Mouse (Mus musculus) gastrocnemius, postnatal 36 days (tissue): Measurements from ENCODE around the gene Tbcc. TPM values are rescaled to one million over a fixed set of nuclear protein-coding genes. Genes with fewer than 3 reads are reported as not detected.
A peak's percentile ranks its signal among the peaks of the same experiment; 100 is the strongest.

ENCODE experiments used
- DNase-seq, 2 experiments: peaks; one replicate each; pipeline ENCODE4 v3.0.0; 2022
- intact Hi-C: fragments of 180-260 bp; cut with DNase I; formaldehyde crosslinking; loops from one replicate; pipeline ENCODE4 v1.15.1; 2025
- total RNA-seq, 2 experiments: library from RNA; stranded (reverse); gene quantifications; 2 replicates each; pipeline ENCODE4 v1.2.3; 2021

Gene Tbcc
- total RNA-seq, 2 experiments from 2014 or later = 7.4 to 8.5 TPM

DNA sequence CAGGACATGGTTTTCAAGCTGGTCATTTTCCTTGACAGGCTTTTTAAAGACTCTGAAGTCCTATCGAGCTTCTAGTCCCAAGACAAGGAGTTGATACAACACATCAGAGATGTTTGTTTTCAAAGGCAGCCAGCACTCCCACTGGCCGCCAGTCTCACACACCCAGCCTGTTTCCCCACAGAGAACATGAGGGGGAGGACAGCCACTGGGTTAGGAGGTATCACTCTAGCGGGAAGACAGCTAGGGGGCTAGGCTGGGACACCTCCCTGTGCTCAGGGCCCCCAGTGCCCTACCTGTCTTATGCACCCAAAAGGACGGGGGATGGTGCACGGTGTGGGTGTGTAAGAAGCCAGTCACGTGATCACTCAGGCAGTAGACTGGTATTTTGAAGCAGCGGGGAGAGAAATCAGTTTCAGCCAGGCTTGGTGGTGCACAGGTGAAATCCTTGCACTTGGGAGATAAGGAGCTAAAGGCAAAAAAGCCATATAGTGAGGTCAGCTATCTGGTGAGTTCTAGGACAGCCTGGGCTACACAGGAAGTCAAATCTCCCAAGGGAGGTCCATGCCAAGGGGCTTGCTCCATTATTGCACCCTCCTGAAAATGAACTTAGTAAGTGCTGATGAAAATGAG, 25.8 kb upstream of the Tbcc start:
- DNase-seq = no peak
- intact Hi-C loops = no loop called here

DNA sequence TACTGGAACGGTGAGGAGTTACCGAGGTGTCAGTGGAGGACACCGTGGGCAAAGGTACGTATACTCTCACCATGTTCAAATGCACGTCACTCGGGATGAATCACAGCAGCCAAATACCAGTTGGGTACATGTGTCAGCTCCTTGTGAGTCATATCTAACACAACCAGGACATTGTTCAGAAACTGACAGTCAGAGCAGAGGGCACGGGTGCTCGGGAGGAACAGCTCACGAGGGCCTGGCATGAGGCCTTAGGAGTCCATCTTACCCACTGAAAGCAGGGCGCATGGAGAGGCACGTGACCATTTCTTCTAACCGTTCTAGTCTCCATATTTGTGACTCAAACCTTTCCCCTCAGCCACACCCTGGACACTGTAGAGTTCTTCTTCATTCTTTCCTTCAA, 23.6 kb upstream of the Tbcc start:
- intact Hi-C loops = no loop called here
- no peak for DNase-seq

DNA sequence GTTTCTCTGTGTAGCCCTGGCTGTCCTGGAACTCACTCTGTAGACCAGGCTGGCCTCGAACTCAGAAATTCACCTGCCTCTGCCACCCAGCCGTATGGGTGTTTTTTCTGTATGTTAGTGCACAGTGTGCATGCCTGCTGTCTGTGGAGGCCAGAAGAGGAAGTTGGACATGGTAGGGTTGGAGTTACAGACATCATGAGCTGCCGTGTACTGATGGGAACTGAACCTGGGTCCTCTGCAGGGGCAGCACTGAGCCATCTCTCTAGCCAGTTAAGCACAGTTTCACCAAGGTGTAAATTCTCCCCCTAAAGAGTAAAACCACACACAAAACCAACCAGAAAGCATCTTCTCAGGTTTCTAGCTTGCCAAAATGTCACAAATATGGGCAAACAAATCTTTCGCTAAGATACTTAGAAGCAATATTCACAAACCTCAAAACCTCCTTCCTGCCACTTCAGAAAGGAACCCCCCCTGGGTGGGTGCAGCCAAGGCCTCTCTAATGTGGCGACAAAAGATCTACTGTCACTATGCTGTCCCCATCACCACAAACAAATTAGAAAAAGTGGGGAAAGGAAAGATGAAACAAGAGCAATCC, 20.2 kb upstream of the Tbcc start:
- DNase-seq = no peak
- intact Hi-C loops = no loop called here

DNA sequence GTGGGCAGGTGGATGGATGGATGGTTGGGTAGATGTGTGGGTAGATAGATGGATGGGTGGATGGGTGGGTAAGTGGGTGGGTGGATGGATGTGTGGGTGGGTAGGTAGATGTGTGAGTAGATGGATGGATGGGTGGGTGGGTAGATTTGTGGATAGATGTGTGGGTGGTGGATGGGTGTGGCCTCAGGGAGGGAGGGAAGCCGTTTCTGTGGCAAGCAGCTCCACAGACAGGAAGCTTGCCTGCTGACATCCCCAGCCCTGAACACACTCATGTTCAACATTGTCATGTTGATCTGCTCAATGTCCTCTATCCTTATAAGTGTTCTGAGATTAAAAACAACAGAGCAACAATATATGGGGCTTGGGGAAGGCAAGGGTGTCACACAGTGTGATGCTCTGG, 19.6 kb upstream of the Tbcc start:
- intact Hi-C loops = no loop called here
- DNase-seq = no peak

DNA sequence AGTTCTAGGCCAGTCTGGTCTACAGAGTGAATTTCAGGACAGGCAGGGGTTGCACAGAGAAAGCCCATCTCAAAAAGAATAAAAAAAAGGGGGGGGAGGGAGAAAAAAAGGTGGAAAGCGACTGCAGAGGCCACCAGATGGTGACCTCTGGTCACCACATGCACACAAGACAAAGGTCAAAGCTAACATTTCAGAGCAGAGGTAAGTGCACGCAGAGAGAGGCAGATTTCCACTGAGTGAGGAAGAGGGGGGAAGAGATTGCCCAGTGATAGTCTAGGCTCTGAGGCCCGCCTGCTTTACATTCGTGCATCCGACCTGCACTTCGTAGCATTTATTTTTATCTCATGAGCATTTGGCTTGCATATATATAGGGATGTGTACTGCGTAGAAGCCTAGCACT, 17.7 kb upstream of the Tbcc start:
- intact Hi-C loops = no loop called here

DNA sequence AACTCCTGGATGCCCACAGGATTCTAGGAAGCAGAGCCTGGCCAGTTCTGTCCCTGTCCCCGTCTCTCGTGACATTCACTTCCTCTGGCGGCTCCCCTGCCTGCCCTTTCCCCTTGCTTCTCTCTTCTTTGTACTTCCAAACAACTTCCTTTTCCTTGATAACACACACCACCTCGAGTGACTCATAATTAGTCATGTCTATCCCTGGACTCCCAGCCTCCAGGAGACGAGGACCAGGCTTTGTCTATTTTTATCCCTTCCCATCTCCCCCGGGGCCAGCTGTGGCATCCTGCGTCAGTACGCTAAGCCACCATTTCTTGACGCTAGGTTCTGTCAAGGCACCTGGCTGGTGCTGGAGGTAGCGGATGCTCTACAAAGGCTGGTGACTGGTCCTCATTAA, 16.4 kb upstream of the Tbcc start:
- intact Hi-C loops = no loop called here
- peak in 1 of 2 experiments; percentile 24 for DNase-seq

More for the DNA sequence above, 17.7 kb upstream of the Tbcc start:
- no peak for DNase-seq

GRCm38 (mm10) chr17:46875626-46876025, 14.9 kb upstream of the Tbcc start:
- no peak for DNase-seq
- intact Hi-C loops = no loop called here

DNA sequence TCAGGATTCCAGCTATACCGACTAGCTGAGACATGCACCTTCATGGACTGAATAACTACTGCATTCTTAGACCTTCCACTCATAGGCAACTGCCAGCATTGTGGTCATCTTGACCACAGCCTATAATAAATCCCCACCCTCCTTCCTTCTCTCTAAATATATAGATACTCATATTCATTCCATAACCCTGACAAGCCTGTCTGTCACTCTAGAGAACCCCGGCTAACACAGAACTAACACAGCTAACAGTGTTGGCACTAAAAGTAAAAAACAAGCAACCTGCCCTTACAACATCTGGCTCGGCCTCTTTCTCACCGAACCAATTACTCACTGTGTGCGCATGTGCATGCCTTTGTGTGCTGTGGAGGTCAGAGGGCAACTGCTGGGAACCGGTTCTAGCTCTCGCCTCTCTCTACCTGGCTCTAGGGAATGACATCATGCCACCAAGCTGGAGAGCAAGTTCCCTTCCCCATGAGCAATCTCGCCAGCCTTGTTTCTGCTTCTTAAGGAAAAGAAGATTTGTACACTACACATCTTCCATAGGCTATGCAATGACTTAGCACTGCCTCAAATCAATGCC, 14.0 kb upstream of the Tbcc start:
- DNase-seq = no peak
- intact Hi-C loops = no loop called here

DNA sequence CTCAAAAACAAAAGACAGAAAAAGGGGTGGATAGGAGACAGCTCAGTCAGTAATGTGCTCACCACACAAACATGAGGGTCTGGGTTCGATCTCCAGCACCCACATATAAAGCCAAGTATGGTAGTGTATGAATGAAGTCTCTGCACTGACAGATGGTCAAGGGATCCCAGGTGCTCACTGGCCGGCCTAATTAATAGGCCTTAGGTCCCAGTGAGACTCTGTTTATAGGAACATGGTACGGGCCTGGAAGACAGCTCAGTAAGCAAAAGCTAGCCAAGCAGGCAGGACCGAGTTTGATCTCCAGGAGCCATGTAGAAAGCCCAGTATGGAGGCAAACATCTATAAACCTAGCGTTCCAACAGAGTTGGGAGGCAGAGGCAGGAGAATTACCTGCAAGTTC, 13.4 kb upstream of the Tbcc start:
- intact Hi-C loops = no loop called here
- no peak for DNase-seq

DNA sequence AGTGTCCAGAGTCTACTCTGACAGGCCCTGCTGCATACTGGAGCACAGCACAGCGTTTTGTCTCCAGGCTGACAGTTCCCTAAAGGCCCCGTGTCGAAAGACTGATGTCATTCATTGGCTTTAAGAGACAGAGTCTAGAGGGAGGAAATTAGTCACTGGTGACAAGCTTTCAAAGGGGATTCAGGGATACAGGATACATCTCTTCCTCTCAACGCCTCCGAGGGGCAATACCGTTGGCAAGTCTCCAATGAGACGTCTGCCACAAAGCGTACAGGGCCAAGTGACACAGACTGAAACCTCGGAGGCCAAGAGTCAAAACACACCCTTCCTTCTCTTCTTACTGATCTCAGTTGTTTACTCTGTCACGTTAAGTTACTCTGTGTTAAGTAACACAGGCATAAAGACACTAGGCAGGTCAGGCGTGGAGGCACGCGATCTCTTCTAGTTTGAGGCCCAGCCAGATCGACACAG, 10.6 kb upstream of the Tbcc start:
- intact Hi-C loops = loop anchor here (5.0 kb wide), 1 partner anchor 58 kb away; no protein-coding TSS in a partner anchor
- peak; percentile 26 to 67 for DNase-seq

GRCm38 (mm10) chr17:46880322-46880721, 10.2 kb upstream of the Tbcc start:
- intact Hi-C loops = loop anchor here (5.0 kb wide), 1 partner anchor 58 kb away; no protein-coding TSS in a partner anchor
- DNase-seq = no peak

- DNase-seq = no peak
- intact Hi-C loops = loop anchor here (5.0 kb wide), 1 partner anchor 59 kb away; no protein-coding TSS in a partner anchor
Measured at GRCm38 (mm10) chr17:46881728-46882127, 8.8 kb upstream of the Tbcc start.

- no peak for DNase-seq
- intact Hi-C loops = loop anchor here (5.0 kb wide), 1 partner anchor 61 kb away; no protein-coding TSS in a partner anchor
Measured at GRCm38 (mm10) chr17:46883107-46883506, 7.4 kb upstream of the Tbcc start.

DNA sequence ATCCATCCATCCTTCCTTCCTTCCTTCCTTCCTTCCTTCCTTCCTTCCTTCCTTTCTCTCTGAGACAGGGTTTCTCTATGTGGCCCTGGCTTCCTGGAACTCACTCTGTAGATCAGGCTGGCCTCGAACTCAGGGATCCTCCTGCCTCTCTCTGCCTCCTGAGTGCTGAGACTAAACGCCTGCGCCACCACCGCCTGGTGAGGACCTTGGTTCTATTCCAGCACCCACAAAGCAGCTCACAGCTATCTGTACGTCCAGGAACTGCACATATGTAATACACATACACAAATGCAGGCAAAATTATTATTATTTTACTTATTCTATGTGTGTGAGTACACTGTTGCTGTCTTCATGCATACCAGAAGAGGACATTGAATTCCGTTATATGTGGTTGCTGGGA, 5.7 kb upstream of the Tbcc start:
- intact Hi-C loops = loop anchor here (5.0 kb wide), 2 partner anchors 62 to 102 kb away; partner anchors contain the start of gene Rpl7l1
- no peak for DNase-seq

GRCm38 (mm10) chr17:46885218-46885909, 5.1 kb upstream of the Tbcc start:
- DNase-seq = no peak
- intact Hi-C loops = loop anchor here (5.0 kb wide), 1 partner anchor 103 kb away; the partner anchor contains the start of gene Rpl7l1

- intact Hi-C loops = loop anchor here (2.0 to 5.0 kb wide), 2 partner anchors 25 to 104 kb away; partner anchors contain the start of gene Rpl7l1
- no peak for DNase-seq
Measured at GRCm38 (mm10) chr17:46885910-46886643, 4.4 kb upstream of the Tbcc start.

DNA sequence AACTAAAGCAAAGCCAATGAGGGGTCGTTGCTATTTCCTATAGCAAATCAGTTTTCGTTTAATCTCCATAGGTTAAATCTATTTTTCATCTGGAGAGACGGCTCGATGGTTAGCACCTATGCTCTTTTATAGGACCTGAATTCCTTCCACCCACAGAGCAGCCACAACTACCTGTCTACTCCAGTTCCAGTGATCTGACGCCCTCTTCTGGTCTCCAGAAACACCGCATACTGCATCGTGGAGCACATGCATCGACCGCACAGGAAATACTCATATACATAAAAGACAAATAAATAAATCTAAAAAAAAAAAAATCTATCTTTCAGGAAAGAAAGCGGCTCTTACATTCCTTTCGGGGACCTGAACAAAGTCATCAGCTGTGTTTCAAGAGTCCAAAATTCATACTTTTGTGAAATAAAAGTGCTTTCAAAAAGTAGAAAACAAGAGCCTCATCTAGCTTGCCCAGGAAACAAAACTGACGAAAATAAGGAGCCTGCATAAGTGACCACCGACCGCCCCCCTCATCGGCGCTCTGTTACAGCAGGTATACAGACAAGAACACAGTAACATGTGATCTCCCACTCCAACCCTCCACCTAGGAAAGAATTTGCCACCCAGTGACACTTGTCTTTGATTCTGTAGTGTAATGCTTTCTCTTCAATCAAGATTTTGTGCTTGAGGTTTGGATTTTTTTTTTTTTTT, 1.8 kb upstream of the Tbcc start:
- no peak for DNase-seq
- intact Hi-C loops = loop anchor here (5.0 kb wide), 1 partner anchor 106 kb away; the partner anchor contains the start of gene Rpl7l1

DNA sequence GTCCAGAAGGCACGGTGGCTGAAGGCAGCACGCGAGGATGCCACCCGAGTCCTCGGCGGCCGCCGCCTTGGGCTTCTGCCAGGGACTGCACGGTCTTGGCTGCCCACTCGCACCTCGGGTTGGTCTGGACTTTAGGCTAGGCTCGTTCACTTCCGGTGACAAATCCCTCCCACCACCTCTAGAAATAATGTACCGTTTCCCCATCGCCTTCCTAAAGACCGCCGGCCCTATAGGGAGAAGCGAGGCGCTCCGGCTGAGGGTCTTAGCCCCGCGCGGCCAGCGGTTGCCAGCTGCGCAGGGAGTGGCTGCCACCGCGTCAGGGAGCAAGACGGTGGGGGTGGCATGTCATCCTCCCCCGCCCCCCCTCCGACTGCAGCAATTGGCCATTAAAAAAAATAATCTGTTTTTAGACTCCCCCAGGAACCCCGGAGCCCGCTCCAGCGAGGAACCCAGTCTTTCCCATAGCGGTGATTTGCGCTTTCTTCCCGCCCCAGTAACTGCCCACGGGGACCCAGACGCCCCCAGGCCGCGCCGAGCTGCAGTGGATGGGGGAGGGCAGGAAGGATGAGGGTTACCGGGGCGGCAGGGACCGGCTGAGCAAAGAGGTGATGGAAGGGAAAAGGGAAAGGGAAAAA, 917 bp upstream of the Tbcc start:
- intact Hi-C loops = loop anchor here (5.0 kb wide), 2 partner anchors 37 to 107 kb away; partner anchors contain the start of gene Rpl7l1

More for the DNA sequence above, 917 bp upstream of the Tbcc start:
- peak; percentile 76 to 77 for DNase-seq
